Mouse (Mus musculus) heart, postnatal 25 days (tissue): ENCODE data around the gene Krt32. TPM values are rescaled to one million over a fixed set of nuclear protein-coding genes. Genes with fewer than 3 reads are reported as not detected.

Source experiments
- DNase-seq: peaks from one replicate; pipeline ENCODE4 v3.0.0; 2022; ENCODE audit warnings: low spot score
- intact Hi-C: fragments of 180-260 bp; cut with DNase I; formaldehyde crosslinking; loops from one replicate; pipeline ENCODE4 v1.15.1; 2025
- total RNA-seq, 2 experiments: library from RNA; stranded (reverse); gene quantifications; 2 replicates each; pipeline ENCODE4 v1.2.3; 2021

The Krt32 gene
- total RNA-seq, 2 experiments from 2014 or later: not detected

DNA sequence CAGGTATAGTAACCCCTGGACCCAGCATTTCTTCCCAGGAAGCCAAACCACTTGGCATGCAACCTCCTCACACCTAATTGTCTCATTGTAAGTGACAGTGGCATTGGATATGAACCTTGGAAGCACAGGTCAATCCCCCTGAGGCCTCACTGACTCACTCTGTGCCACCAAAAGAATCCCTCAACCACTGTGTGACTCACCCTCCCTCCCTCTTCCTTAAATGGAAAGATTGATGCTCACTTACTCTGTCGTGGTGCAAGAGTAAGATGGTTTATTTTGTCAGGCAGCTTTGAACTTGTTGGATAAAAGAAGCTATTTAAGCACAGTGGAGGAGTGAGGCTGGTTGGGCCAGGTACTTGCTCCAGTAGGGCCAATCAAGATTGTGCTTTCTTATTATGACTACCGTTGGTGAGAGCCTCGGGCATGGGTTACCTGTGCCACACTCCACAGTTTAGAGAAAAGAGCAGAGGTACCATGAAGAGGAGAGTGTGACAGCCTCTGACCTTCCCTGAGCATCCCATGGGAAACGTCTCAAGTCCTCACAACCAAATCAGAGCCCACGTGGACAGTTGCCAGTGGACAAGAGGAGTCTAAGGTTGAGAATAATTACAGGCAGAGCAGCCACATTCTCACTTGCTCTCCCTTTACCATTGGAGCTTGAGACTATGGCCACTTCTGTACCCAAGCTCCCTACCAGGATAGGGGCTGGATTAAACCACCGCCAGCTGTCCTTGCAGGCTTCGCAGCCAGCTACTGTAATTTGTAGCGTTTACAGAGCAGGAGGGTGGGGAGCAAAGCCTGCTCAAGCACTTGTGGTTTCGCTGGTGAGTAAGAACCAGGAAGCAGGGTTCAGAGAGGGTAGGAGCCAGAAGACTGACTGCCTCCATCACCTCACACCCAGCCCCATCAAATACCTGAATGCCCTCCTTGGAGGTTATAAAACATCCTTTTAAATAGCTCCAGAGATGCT lies 32.1 kb downstream of the Krt32 start:
- DNase-seq: no peak
- intact Hi-C loops: no loop called here

DNA sequence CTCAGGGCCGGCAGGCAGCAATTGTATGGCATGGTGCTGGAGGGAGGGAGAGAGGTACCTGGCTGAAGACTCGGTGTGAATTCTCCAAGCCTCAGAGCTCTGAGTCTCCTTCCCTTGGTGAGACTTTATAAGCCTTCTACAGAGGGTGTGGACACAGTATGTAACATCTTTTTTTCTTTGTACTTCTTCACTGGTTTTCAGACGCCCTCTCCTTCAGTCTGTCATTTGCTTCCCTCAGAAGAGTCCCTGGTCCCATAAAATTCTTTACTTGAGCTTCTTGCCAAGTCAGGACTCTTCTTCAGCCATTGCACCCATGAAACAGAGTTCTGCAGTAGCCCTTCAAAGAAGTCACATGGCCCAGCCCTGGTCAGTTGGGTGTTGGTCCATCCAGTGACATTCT lies 37.6 kb downstream of the Krt32 start, which contains the start of gene Krt31:
TSS of gene Krt31 (minus strand) at position 101 of the 400 bp plus-strand sequence.
- DNase-seq: no peak
- intact Hi-C loops: no loop called here

GRCm38 (mm10) chr11:100047193-100047592 lies 40.8 kb downstream of the Krt32 start:
- DNase-seq: no peak
- intact Hi-C loops: no loop called here

- no peak for DNase-seq
These were observed 41.6 kb downstream of the Krt32 start for GRCm38 (mm10) chr11:100046303-100046866.

GRCm38 (mm10) chr11:100041454-100041853 lies 46.6 kb downstream of the Krt32 start, which contains the start of gene Krt34:
Gene Krt34, minus strand, starts transcription at chr11:100041554.
- DNase-seq: no peak
- intact Hi-C loops: no loop called here

More at GRCm38 (mm10) chr11:100046303-100046866, 41.6 kb downstream of the Krt32 start:
- intact Hi-C loops: no loop called here

Other genes starting within 250 kb of the Krt32 start
- gene Krtap4-16, start 236.6 kb downstream of the Krt32 start, total RNA-seq: not detected
- gene Gm11568, start 230.3 kb downstream of the Krt32 start, total RNA-seq: not detected
- gene Gm11559, start 223.8 kb downstream of the Krt32 start, total RNA-seq: not detected
- gene Krtap9-1, start 214.8 kb downstream of the Krt32 start, total RNA-seq: not detected
- not detected for gene Gm11567, start 209.0 kb downstream of the Krt32 start, total RNA-seq
- not detected for gene Krtap31-1, start 180.3 kb downstream of the Krt32 start, total RNA-seq
- not detected for gene Gm11565, start 173.5 kb downstream of the Krt32 start, total RNA-seq
- not detected for gene Krtap31-2, start 151.9 kb downstream of the Krt32 start, total RNA-seq
- not detected for gene Krtap9-5, start 139.8 kb downstream of the Krt32 start, total RNA-seq
- gene Krtap29-1, start 109.2 kb downstream of the Krt32 start, total RNA-seq: not detected
- gene Krtap16-1, start 101.6 kb downstream of the Krt32 start, total RNA-seq: not detected
- not detected for gene Krtap17-1, start 94.2 kb downstream of the Krt32 start, total RNA-seq
- not detected for gene Krt33a, start 72.0 kb downstream of the Krt32 start, total RNA-seq
- not detected for gene Krt33b, start 58.4 kb downstream of the Krt32 start, total RNA-seq
- gene Krt34, start 46.7 kb downstream of the Krt32 start, total RNA-seq: not detected
- gene Krt31, start 37.7 kb downstream of the Krt32 start, total RNA-seq: not detected
- gene Krt35, start 8.0 kb upstream of the Krt32 start, total RNA-seq: not detected
- not detected for gene Krt36, start 17.4 kb upstream of the Krt32 start, total RNA-seq
- gene Krt13, start 33.3 kb upstream of the Krt32 start, total RNA-seq: not detected
- not detected for gene Krt15, start 47.7 kb upstream of the Krt32 start, total RNA-seq
- 10 to 100 TPM in 1 of 2 experiments, 1 to 10 TPM in 1; 9.8 to 16.4 TPM for gene Krt19, start 60.4 kb upstream of the Krt32 start, total RNA-seq
- gene Krt9, start 105.0 kb upstream of the Krt32 start, total RNA-seq: not detected
- under 1 TPM; 0.73 to 0.78 TPM for gene Krt14, start 119.3 kb upstream of the Krt32 start, total RNA-seq
- not detected for gene Krt16, start 160.7 kb upstream of the Krt32 start, total RNA-seq
- not detected for gene Krt17, start 172.8 kb upstream of the Krt32 start, total RNA-seq
- gene Krt42, start 181.6 kb upstream of the Krt32 start, total RNA-seq: not detected
- 1,000 to 10,000 TPM; 1,459 to 1,550 TPM for gene Eif1, start 231.7 kb upstream of the Krt32 start, total RNA-seq
- not detected for gene Gast, start 246.2 kb upstream of the Krt32 start, total RNA-seq